Mouse (Mus musculus): ENCODE data around the gene Rassf3. TPM values are rescaled to one million over a fixed set of nuclear protein-coding genes. Genes with fewer than 3 reads are reported as not detected.
A peak's percentile ranks its signal among the peaks of the same experiment; 100 is the strongest.

Gene Rassf3
- total RNA-seq, 2 experiments from 2014 or later, result 8.8 to 9.3 TPM

GRCm38 (mm10) chr10:121501160-121501559 is 25.0 kb upstream of the Rassf3 start:
- H3K27ac ChIP-seq, result no peak overlapping the region
- no peak for TF ChIP-seq CTCF (conservative IDR thresholded peaks at IDR 0.05)
- DNase-seq (ENCODE audit: low spot score in 2 of 2), result no peak
- no peak overlapping the region for H3K4me3 ChIP-seq

GRCm38 (mm10) chr10:121500034-121500433 is 23.9 kb upstream of the Rassf3 start:
- peak; percentile 51 for TF ChIP-seq CTCF (conservative IDR thresholded peaks at IDR 0.05)
- no peak for DNase-seq (ENCODE audit: low spot score in 2 of 2)
- H3K27ac ChIP-seq, result no peak overlapping the region
- H3K4me3 ChIP-seq, result no peak overlapping the region

DNA sequence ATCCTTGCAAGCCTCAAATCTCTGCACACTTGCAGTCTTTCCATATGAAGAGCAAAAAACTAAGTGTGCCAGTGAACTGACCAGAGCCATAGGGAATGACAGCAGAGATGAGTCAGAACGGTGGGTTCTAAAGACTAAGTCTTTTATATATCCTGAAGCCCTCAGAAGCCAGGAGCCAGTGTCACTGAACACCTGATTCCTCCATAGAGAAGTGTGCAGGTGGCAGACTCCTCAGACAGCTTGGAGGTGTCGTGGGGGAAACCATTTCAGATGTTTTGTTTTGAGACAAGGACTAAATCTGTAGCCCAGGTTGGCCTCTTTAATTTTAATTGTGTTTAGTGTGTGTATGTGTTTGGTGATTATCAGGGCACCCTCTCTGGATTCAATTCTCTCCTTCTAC is 22.9 kb upstream of the Rassf3 start:
- DNase-seq (ENCODE audit: low spot score in 2 of 2), result no peak
- Histone ChIP-seq H3K4me3 (no peak overlapping the region), H3K27ac (no peak overlapping the region)
- TF ChIP-seq CTCF (conservative IDR thresholded peaks at IDR 0.05), result no peak

GRCm38 (mm10) chr10:121498481-121498904 is 22.3 kb upstream of the Rassf3 start:
- no peak for DNase-seq (ENCODE audit: low spot score in 2 of 2)
- TF ChIP-seq CTCF (conservative IDR thresholded peaks at IDR 0.05), result no peak
- Histone ChIP-seq H3K27ac (no peak overlapping the region), H3K4me3 (no peak overlapping the region)

DNA sequence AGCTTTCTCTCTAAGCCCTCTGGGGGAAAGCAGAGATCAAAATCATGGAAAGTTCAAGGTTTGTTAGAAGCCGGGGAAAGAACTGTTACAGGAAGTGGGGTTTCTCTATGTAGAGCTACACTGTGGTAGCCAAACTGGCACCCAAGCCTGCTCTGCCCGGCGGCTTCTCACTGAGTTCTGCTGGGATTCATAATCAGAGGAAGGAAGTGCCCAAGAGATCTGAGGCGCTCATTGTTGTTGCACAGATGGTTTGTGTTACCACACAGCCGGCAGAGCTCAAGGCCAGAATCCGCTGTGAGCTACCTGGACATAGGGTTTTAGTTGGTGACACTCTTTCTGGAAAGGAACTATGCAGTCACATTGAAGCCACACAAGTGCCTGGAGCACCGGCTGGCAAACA is 21.8 kb upstream of the Rassf3 start:
- no peak for TF ChIP-seq CTCF (conservative IDR thresholded peaks at IDR 0.05)
- no peak overlapping the region for H3K4me3 ChIP-seq
- H3K27ac ChIP-seq, result no peak overlapping the region
- no peak for DNase-seq (ENCODE audit: low spot score in 2 of 2)

GRCm38 (mm10) chr10:121496616-121497015 is 20.5 kb upstream of the Rassf3 start:
- H3K27ac ChIP-seq, result no peak overlapping the region
- TF ChIP-seq CTCF (conservative IDR thresholded peaks at IDR 0.05), result no peak
- H3K4me3 ChIP-seq, result no peak overlapping the region
- no peak for DNase-seq (ENCODE audit: low spot score in 2 of 2)

- no peak overlapping the region for H3K4me3 ChIP-seq
- no peak for DNase-seq (ENCODE audit: low spot score in 2 of 2)
Observed at GRCm38 (mm10) chr10:121494163-121494425, 17.9 kb upstream of the Rassf3 start.

DNA sequence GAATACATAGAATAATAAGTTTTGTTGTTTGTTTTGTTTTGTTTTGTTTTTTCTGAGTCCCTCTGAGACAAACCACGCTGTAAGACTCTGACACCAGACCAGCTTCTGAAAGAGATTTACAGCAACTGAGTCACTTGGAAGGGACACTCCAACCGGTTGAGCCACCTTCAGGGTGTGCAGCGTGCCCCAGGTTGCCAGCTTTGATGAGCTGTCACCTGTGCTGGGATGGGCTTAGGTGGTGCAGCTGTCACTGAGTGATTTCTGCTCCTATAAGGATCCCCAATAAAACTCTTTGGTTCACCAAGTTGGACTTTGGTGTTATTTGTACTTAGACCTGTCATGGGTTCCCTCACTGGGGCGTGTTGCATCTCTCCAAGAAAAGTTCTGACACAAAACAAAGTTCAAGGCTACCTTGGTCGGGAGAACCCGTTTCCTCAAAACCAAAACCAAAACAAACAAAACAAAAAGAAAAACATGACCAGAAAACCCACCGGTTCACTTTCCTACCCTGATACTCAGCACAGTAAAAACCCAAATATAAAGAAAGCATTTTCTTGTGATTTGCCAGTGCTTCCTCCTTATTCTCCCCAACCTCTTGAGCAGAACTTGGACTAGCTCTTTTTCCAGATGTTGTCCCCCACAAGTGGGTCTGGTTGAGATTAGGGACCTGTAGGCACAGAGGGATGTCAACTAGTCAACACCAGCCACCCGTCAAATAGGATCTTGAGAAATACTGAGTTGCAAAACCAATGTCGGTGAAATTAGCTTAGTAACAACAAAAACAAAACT is 17.4 kb upstream of the Rassf3 start:
- TF ChIP-seq CTCF (conservative IDR thresholded peaks at IDR 0.05), result no peak
- DNase-seq (ENCODE audit: low spot score in 2 of 2), result no peak
- no peak overlapping the region for H3K27ac ChIP-seq

More at GRCm38 (mm10) chr10:121494163-121494425, 17.9 kb upstream of the Rassf3 start:
- TF ChIP-seq CTCF (conservative IDR thresholded peaks at IDR 0.05), result no peak
- no peak overlapping the region for H3K27ac ChIP-seq

DNA sequence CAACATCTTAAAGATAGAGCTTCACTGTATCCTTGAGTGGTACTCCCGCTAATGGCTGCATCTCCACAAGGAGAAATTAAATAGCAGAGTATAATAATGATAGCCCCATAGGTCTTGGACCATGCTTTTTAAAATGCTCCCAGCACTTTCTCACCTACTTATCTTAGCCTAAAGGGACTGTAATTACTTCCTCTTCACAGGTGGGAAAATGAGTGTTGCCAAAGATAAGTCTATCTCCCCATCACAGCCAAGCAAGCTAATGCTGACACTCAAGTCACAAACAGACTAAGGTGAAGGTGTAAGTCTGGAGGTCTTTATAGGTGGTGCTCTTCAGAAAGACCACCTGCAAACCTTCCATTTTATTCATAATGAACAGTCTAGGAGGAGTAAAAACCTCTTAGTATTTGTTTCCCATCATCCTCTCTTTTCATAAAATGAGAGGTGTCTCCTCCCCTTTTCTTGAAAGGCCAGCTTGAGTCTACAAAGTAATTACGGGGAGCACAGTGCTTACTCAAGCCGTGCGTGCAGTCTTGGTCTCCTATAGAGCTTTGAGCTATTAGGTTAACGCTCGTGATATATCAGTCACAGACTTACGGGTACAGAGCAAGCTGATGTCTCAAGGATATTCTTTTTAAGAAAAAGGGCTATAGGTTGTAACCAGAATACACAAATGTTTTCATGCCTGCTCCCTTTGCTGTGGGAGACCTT is 16.6 kb upstream of the Rassf3 start:
- H3K27ac ChIP-seq, result no peak overlapping the region
- H3K4me3 ChIP-seq, result no peak overlapping the region
- no peak for DNase-seq (ENCODE audit: low spot score in 2 of 2)
- TF ChIP-seq CTCF (conservative IDR thresholded peaks at IDR 0.05), result no peak

More for the DNA sequence above, 17.4 kb upstream of the Rassf3 start:
- H3K4me3 ChIP-seq, result no peak overlapping the region

- H3K4me3 ChIP-seq, result no peak overlapping the region
- no peak for TF ChIP-seq CTCF (conservative IDR thresholded peaks at IDR 0.05)
- no peak overlapping the region for H3K27ac ChIP-seq
- DNase-seq (ENCODE audit: low spot score in 2 of 2), result no peak
Observed at GRCm38 (mm10) chr10:121489941-121490340, 13.8 kb upstream of the Rassf3 start.

- H3K27ac ChIP-seq, result peak overlapping the region; percentile 15; the same call in 1 of the 2 replicates
- DNase-seq (ENCODE audit: low spot score in 2 of 2), result no peak
Observed at GRCm38 (mm10) chr10:121488623-121489299, 12.6 kb upstream of the Rassf3 start.

DNA sequence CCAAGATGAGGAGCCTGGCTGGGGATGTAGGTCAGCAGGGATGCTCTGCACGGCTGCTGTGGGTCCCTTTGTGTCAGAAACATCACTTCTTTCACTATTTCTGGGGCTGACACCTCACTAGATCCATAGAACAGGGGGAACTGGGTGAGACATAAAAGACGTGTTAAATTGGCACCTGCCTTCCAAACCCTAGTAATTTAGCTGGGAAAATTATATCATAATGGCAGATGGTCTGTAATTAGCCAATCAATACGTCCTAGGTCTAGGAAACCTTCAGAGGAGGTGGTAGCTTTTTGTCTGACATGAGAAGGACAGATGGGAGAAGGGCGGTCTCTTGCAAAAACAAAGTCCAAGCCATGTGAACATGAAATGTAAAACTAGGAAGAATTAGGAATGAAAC is 11.6 kb upstream of the Rassf3 start:
- DNase-seq (ENCODE audit: low spot score in 2 of 2), result no peak
- TF ChIP-seq CTCF (conservative IDR thresholded peaks at IDR 0.05), result no peak
- Histone ChIP-seq H3K27ac (no peak overlapping the region), H3K4me3 (no peak overlapping the region)

More at GRCm38 (mm10) chr10:121488623-121489299, 12.6 kb upstream of the Rassf3 start:
- no peak for TF ChIP-seq CTCF (conservative IDR thresholded peaks at IDR 0.05)
- H3K4me3 ChIP-seq, result no peak overlapping the region

- TF ChIP-seq CTCF (conservative IDR thresholded peaks at IDR 0.05), result no peak
Observed at GRCm38 (mm10) chr10:121486350-121486749, 10.2 kb upstream of the Rassf3 start.

More at GRCm38 (mm10) chr10:121486350-121486749, 10.2 kb upstream of the Rassf3 start:
- Histone ChIP-seq H3K27ac (no peak overlapping the region), H3K4me3 (no peak overlapping the region)
- no peak for DNase-seq (ENCODE audit: low spot score in 2 of 2)

Data from layer of hippocampus, adult 2 months (tissue).